Mouse (Mus musculus) erythroblast, embryonic 14.5 days (primary cell): ENCODE results near the gene Usf3.

Experiments
- GATA1 ChIP-seq: IDR thresholded peaks from 2 replicates; pipeline ENCODE4 v1.6.1; 2012; ENCODE audit warnings: low read length, inconsistent platforms, mixed read lengths
- TAL1 ChIP-seq: IDR thresholded peaks from 3 replicates; pipeline ENCODE4 v1.6.1; 2012; ENCODE audit warnings: low read length, inconsistent platforms, mixed read lengths

DNA sequence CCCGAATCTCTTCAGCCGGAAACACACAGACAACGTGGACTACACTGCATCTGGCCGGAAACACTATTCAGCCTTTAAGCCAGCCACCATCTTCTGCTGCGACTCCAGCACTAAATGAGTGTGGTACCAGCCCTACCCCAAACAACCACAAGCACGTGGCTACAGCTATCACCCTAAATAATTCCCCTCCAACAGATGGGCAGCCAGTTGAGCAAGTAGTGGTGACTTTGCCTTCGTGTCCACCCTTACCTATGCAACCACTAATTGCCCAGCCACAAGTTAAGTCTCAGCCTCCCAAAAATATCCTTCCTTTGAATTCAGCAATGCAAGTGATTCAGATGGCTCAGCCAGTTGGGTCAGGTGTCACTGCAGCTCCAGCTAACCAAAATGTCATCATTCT lies 43.4 kb downstream of the Usf3 start:
- TF ChIP-seq GATA1 (no peak), TAL1 (no peak)
